In the genomic region with DNA sequence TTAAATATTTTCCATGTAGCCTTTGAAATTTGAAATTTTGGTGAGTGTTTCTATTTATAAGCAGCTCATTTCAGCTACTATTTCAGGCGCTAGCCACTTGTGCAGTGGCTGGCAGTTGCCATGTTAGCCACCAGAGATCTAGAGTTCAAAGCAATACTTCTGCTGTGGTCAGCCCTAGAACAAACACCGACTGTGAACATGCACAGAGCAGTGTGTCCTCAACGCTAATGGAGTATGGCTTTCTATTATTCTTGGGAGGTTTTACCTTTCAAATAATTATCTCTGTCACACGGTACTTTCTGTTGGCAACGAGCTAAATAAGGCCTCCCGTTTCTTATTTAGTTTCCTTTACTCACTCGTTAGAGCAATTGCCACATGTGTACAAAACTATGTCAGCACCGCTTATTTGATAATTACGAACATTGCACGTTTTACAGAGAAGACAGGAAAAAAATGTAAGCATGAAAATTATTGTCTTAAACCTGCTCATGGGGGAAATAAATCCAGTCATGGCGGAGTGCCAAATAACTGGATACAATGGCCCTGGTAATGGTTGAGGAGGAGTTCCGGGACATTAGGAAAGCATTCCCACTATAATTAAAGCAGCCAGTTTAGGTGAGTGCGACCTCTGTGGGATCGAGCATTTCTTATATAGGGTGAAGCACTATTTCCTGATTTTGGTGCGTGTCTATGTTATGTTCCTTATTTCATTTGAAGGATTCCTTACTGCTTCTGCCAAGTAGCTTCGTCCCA, we compare ENCODE assay signal across 11 mouse cellular contexts. TPM values are rescaled to one million over a fixed set of nuclear protein-coding genes. Genes with fewer than 3 reads are reported as not detected.
DNase-seq lines count a peak whose midpoint lies in the region; ATAC-seq and TF ChIP-seq lines count a peak whose summit lies in the region.
"Had no signal": no experiment of that assay in that cellular context is flagged by ENCODE, and none has a peak within 500 bp of the region (broad histone marks: within the 10 kb centered on the region; RNA-seq: fewer than 3 reads in every experiment).

No protein-coding gene starts in this region.

- peak; percentile 63 for ATAC-seq in neural tube, embryonic 12.5 days (ENCODE audit: low FRiP score, low read depth)
- ATAC-seq in hindbrain, embryonic 16.5 days: 0 out of 2 replicates have a peak, but pooled peaks have one; percentile 16
- no peak for ATAC-seq in monocyte, adult 5-6 weeks (replicated peaks; ENCODE audit: insufficient number of reproducible peaks, low FRiP score, low TSS enrichment, poor library complexity, severe bottlenecking)
- ATAC-seq: Patski had no signal

- intact Hi-C loops in heart, postnatal 25 days (cut with DNase I): no loop called here

- TF ChIP-seq CTCF in lung, adult 2 months (IDR thresholded peaks at IDR 0.05; ENCODE audit: insufficient read depth, low read length): no peak

- H3K36me3 ChIP-seq in heart, embryonic 10.5 days: 0 out of 2 replicates have a peak, but pooled peaks cover 2% of the 10 kb centered on the region
- peaks cover 10% of the 10 kb centered on the region; the same call in 1 of the 2 replicates for H3K36me3 ChIP-seq in neural tube, embryonic 12.5 days
- no peaks in the 10 kb centered on the region; the same call in 1 of the 2 replicates for H3K36me3 ChIP-seq in hindbrain, embryonic 16.5 days (ENCODE audit: control insufficient read depth, insufficient read depth, low read length)

- H3K4me3 ChIP-seq in heart, embryonic 10.5 days: 0 out of 2 replicates have a peak overlapping the region, but pooled peaks have one; percentile 2
- H3K4me3 ChIP-seq in neural tube, embryonic 12.5 days: no peak overlapping the region
- no peak overlapping the region for H3K4me3 ChIP-seq in hindbrain, embryonic 16.5 days (ENCODE audit: low read length)
- no peak overlapping the region for H3K4me3 ChIP-seq in lung, adult 2 months (replicated peaks; ENCODE audit: extremely low read depth, low read depth, low read length)

- H3K9ac ChIP-seq in neural tube, embryonic 12.5 days: no peak overlapping the region
- no peak overlapping the region for H3K9ac ChIP-seq in hindbrain, embryonic 16.5 days (ENCODE audit: low read depth, low read length)

- peak overlapping the region; percentile 82 for H3K27ac ChIP-seq in heart, embryonic 10.5 days
- no peak overlapping the region for H3K27ac ChIP-seq in neural tube, embryonic 12.5 days
- no peak overlapping the region for H3K27ac ChIP-seq in hindbrain, embryonic 16.5 days (ENCODE audit: low read depth, low read length)

- no peak for DNase-seq in heart, embryonic 10.5 days (ENCODE audit: low spot score)
- DNase-seq in heart, postnatal 25 days (ENCODE audit: low spot score): no peak
- no peak for DNase-seq in neural tube, embryonic 10.5 days (ENCODE audit: extremely low spot score, low spot score)
- no peak for DNase-seq in kidney, postnatal 14 days
- no peak for DNase-seq in lung, adult 2 months
- DNase-seq: adrenal gland, postnatal 36 days; cerebellum, adult 9-11 months had no signal

- 72% methylated on average over 16 of the region's 16 CpGs for WGBS in heart, embryonic 10.5 days
- WGBS in neural tube, embryonic 12.5 days: 43% methylated on average over 16 of the region's 16 CpGs
- WGBS in hindbrain, embryonic 16.5 days: 27% methylated on average over 16 of the region's 16 CpGs
- 45% methylated on average over 16 of the region's 16 CpGs for WGBS in lung, adult 2 months

- H3K27me3 ChIP-seq in heart, embryonic 10.5 days (ENCODE audit: insufficient read depth, poor library complexity, severe bottlenecking): no peaks in the 10 kb centered on the region
- H3K27me3 ChIP-seq in neural tube, embryonic 12.5 days (replicated peaks): no peaks in the 10 kb centered on the region
- H3K27me3 ChIP-seq in hindbrain, embryonic 16.5 days (replicated peaks; ENCODE audit: control insufficient read depth, insufficient read depth, low read length): no peaks in the 10 kb centered on the region
- H3K27me3 ChIP-seq: Patski had no signal

- H3K4me2 ChIP-seq in neural tube, embryonic 12.5 days (replicated peaks): peak overlapping the region; percentile 45
- H3K4me2 ChIP-seq in hindbrain, embryonic 16.5 days (ENCODE audit: low read length): peak overlapping the region; percentile 25

- TF ChIP-seq POLR2A in lung, adult 2 months (IDR thresholded peaks at IDR 0.05; ENCODE audit: borderline replicate concordance, extremely low read depth, low read depth, low read length): no peak

- H3K4me1 ChIP-seq in heart, embryonic 10.5 days: peaks cover 65% of the 10 kb centered on the region
- peaks cover 25% of the 10 kb centered on the region for H3K4me1 ChIP-seq in neural tube, embryonic 12.5 days
- peaks cover 8% of the 10 kb centered on the region for H3K4me1 ChIP-seq in hindbrain, embryonic 16.5 days (ENCODE audit: control insufficient read depth, insufficient read depth, low read depth, low read length)
- no peaks in the 10 kb centered on the region for H3K4me1 ChIP-seq in lung, adult 2 months (ENCODE audit: control insufficient read depth, insufficient read depth, low read length)

- no peaks in the 10 kb centered on the region for H3K9me3 ChIP-seq in heart, embryonic 10.5 days
- no peaks in the 10 kb centered on the region for H3K9me3 ChIP-seq in neural tube, embryonic 12.5 days
- H3K9me3 ChIP-seq in hindbrain, embryonic 16.5 days (ENCODE audit: control insufficient read depth, low read length): no peaks in the 10 kb centered on the region

RNA-seq across cellular contexts. Expression of gene Cxadr, which starts 12.0 kb away (rescaled TPM):
- polyA plus RNA-seq in heart, embryonic 10.5 days (2016; fragmentation: Nextera tagmentation; extraction: Ambion mirVana): 27.9 and 35.9 TPM in 2 replicates
- total RNA-seq in heart, postnatal 25 days (2021): 10 to 100 TPM; 52.4 to 55.6 TPM
- polyA plus RNA-seq in neural tube, embryonic 12.5 days (2016; fragmentation: Nextera tagmentation; extraction: Ambion mirVana): 85.4 and 89.0 TPM in 2 replicates
- 144 and 156 TPM in 2 replicates for polyA plus RNA-seq in hindbrain, embryonic 16.5 days (2015; fragmentation: Nextera tagmentation; extraction: Ambion mirVana)
- under 0.01 to 0.85 TPM (median 0.19 TPM) in 3 replicates for total RNA-seq in monocyte, adult 5-6 weeks (2017)
- polyA plus RNA-seq in lung, adult 2 months (2012; rRNA removed): 32.5 and 37.1 TPM in 2 replicates
